Mouse (Mus musculus): Measurements from ENCODE around the gene Zfp655. TPM values are rescaled to one million over a fixed set of nuclear protein-coding genes. Genes with fewer than 3 reads are reported as not detected.
A peak's percentile ranks its signal among the peaks of the same experiment; 100 is the strongest.
"Not testable (repeated sequence)": the region's sequence is repeated elsewhere in the genome, so short reads cannot be mapped to it uniquely, and the experiment has no call there.

The Zfp655 gene
- polyA plus RNA-seq, 1 experiment from 2014 or later, result 18.0 TPM

DNA sequence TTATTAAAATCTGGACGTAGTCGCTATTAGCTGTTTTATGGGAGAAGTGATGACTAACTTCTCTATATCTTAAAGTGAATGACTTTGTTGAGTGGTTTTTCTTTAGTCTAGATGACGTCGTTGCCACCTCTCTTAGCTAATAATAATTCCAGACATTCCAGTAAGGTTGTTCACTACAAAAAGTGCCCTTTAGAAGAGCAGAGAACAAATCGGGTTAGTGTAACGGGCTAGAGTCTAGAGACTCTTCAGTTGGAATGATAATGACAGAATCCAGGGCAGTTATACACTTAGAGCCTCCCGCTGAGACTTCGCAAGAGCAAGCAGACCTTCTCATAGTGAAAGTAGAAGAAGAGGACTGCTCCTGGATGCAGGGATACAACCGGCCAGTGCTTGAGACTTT, 26.5 kb upstream of the Zfp655 start:
- 19% methylated on average over 9 of the region's 9 CpGs for WGBS (ENCODE audit: insufficient replicate concordance)
- Histone ChIP-seq H3K9ac (peak overlapping the region; percentile 60), H3K4me3 (replicated peaks) (peak overlapping the region; percentile 69), H3K4me2 (peak overlapping the region; percentile 86), H3K27ac (replicated peaks) (peak overlapping the region; percentile 41), H3K9me3 (replicated peaks) (no peaks in the 10 kb centered on the region), H3K36me3 (replicated peaks) (peaks cover 26% of the 10 kb centered on the region), H3K4me1 (replicated peaks) (peaks cover 48% of the 10 kb centered on the region), H3K27me3 (no peaks in the 10 kb centered on the region)
- no peak for ATAC-seq (ENCODE audit: insufficient read depth)

DNA sequence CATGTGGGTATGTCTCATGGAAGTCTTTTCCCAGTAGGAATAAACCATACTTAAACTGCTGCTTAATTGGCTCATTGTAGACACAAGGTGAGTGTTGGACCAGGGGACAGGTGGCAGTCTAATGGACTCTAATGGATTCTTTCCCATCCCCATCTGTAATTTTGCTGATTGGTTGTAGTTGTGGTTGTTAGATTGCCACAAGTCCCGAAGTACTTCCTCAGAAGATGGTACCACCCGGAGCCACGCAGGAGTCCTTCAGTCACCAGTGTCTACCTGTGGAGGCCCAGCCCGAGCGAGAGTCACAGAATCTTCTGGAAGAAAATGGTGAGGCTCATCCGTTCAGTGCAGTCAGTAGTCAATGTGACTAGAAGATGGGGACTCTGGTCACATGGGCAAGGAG, 24.1 kb upstream of the Zfp655 start:
- no peak overlapping the region for H3K9ac ChIP-seq
- WGBS (ENCODE audit: insufficient replicate concordance), result 81% methylated on average over 6 of the region's 6 CpGs
- ATAC-seq (ENCODE audit: insufficient read depth), result no peak
- H3K4me3 ChIP-seq (replicated peaks), result no peak overlapping the region
- H3K27me3 ChIP-seq, result no peaks in the 10 kb centered on the region
- H3K4me2 ChIP-seq, result no peak overlapping the region
- peaks cover 30% of the 10 kb centered on the region for H3K4me1 ChIP-seq (replicated peaks)
- H3K9me3 ChIP-seq (replicated peaks), result no peaks in the 10 kb centered on the region
- H3K36me3 ChIP-seq (replicated peaks), result peaks cover 48% of the 10 kb centered on the region
- no peak overlapping the region for H3K27ac ChIP-seq (replicated peaks)

DNA sequence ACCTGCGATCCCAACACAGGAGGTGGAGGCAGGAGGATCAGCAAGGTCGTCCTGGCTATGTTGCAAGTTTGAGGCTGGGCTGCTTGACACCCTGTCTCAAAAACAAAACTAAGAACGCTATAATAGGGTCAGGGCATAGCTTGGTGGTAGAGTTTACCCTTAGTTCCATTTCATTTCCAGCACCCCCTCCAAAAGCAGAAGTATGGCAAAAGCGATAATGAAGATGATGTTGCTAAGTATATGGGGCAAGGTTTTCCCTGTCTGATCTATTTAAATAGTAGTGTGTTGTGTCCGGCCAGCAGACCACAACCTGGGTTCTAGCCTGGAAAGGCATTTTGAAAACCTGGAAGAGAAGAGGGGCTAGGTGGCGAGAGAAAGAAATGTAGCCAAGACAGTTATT, 23.6 kb upstream of the Zfp655 start:
- 71% methylated on average over 6 of the region's 6 CpGs for WGBS (ENCODE audit: insufficient replicate concordance)
- Histone ChIP-seq H3K27ac (replicated peaks) (no peak overlapping the region), H3K36me3 (replicated peaks) (peaks cover 51% of the 10 kb centered on the region), H3K27me3 (no peaks in the 10 kb centered on the region), H3K9me3 (replicated peaks) (no peaks in the 10 kb centered on the region), H3K4me1 (replicated peaks) (peaks cover 24% of the 10 kb centered on the region), H3K9ac (no peak overlapping the region), H3K4me2 (no peak overlapping the region), H3K4me3 (replicated peaks) (no peak overlapping the region)
- no peak for ATAC-seq (ENCODE audit: insufficient read depth)

DNA sequence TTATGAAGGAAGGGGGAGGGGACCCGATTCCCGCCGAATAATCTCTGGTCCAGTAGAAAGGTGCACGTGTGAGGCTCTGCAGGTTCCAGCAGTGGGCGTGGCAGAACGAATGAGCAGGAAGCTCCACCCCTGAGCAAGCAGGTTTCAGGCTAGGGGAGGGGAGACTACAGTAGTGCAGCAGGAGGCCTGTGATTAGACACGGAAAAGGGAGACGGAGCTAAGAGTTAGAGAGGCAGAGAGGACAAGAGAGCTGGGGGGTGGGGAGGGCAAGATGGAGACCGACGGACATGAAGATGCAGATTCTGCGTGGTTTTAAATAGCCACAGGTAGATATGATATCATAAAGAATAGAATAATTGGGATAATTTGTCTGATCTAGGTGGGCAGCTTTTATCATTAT, 23.1 kb upstream of the Zfp655 start:
- H3K4me2 ChIP-seq; H3K9me3 ChIP-seq (replicated peaks); H3K9ac ChIP-seq; H3K27ac ChIP-seq (replicated peaks); H3K4me3 ChIP-seq (replicated peaks); H3K27me3 ChIP-seq; ATAC-seq (ENCODE audit: insufficient read depth): not testable (repeated sequence)
- H3K36me3 ChIP-seq (replicated peaks), result peaks cover 54% of the 10 kb centered on the region
- peaks cover 20% of the 10 kb centered on the region for H3K4me1 ChIP-seq (replicated peaks)
- WGBS (ENCODE audit: insufficient replicate concordance), result 60% methylated on average over 11 of the region's 11 CpGs

DNA sequence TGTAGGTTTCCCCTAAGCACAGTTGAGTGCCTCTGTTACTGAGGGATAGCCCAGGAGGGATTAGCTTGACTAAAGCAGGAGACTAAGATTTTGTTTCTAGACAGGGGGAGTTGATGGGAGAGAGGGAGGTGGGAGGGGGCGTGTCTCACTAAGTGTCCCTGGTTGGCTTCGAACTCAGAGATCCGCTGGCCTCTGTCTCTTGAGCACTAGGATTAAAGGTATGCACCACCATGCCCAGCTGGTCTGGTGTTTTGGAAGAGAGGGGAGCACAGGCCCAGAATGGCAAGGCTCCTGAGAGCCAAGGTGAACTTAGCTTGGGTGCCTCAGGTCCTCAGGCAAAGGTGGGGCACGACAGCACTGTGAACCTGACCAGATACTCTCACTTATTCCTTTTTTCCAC, 20.2 kb upstream of the Zfp655 start:
- H3K27ac ChIP-seq (replicated peaks), result no peak overlapping the region
- H3K4me2 ChIP-seq, result no peak overlapping the region
- H3K9me3 ChIP-seq (replicated peaks), result no peaks in the 10 kb centered on the region
- WGBS (ENCODE audit: insufficient replicate concordance), result 84% methylated on average over 4 of the region's 4 CpGs
- no peak overlapping the region for H3K9ac ChIP-seq
- ATAC-seq (ENCODE audit: insufficient read depth), result no peak
- no peak overlapping the region for H3K4me3 ChIP-seq (replicated peaks)
- no peaks in the 10 kb centered on the region for H3K27me3 ChIP-seq
- H3K36me3 ChIP-seq (replicated peaks), result peaks cover 66% of the 10 kb centered on the region
- no peaks in the 10 kb centered on the region for H3K4me1 ChIP-seq (replicated peaks)

DNA sequence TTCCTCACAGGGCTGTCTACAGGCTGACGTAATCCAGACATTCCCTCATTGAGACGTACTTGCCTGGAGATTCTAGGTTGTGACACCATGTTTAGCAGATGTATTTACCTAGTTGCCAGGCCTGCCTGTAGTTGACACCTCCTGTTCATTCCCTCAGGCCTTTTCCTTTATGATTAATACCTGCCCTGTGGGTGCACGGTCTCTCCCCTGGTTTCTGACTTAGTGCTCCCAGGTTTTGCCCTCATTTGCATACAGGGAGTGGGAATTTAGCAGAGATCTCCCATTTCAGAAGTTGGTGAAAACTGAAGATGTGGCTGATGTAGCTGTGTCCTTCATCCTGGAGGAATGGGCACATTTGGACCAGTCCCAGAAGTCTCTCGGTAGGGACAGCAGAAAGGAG, 19.3 kb upstream of the Zfp655 start:
- Histone ChIP-seq H3K27me3 (no peaks in the 10 kb centered on the region), H3K27ac (replicated peaks) (no peak overlapping the region), H3K4me3 (replicated peaks) (no peak overlapping the region), H3K4me1 (replicated peaks) (no peaks in the 10 kb centered on the region), H3K4me2 (no peak overlapping the region), H3K9me3 (replicated peaks) (no peaks in the 10 kb centered on the region), H3K36me3 (replicated peaks) (peaks cover 59% of the 10 kb centered on the region), H3K9ac (no peak overlapping the region)
- 76% methylated on average over 4 of the region's 4 CpGs for WGBS (ENCODE audit: insufficient replicate concordance)
- ATAC-seq (ENCODE audit: insufficient read depth), result no peak

DNA sequence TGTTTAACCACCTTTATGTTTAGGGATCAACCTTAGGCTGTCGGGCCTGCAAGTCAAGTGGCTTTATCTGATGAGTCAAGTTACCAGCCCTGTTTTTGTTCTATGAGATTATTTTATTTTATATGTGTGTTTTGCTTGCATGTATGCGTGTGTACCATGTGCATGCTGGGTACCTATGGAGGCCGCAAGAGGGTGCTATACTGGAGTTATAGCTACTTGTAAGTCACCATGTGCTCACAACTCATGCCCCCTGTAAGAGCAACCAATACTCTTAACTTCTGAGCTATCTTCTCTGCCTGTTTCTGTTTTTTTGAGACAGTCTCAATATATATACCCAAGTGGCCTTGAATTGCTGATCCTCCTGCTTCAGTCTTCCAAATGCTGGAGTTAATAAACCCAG, 18.0 kb upstream of the Zfp655 start:
- no peak overlapping the region for H3K9ac ChIP-seq
- H3K36me3 ChIP-seq (replicated peaks), result peaks cover 57% of the 10 kb centered on the region
- no peaks in the 10 kb centered on the region for H3K4me1 ChIP-seq (replicated peaks)
- no peak for ATAC-seq (ENCODE audit: insufficient read depth)
- H3K27ac ChIP-seq (replicated peaks), result no peak overlapping the region
- H3K9me3 ChIP-seq (replicated peaks), result no peaks in the 10 kb centered on the region
- no peak overlapping the region for H3K4me3 ChIP-seq (replicated peaks)
- 76% methylated on average over 3 of the region's 3 CpGs for WGBS (ENCODE audit: insufficient replicate concordance)
- H3K27me3 ChIP-seq, result no peaks in the 10 kb centered on the region
- H3K4me2 ChIP-seq, result no peak overlapping the region

DNA sequence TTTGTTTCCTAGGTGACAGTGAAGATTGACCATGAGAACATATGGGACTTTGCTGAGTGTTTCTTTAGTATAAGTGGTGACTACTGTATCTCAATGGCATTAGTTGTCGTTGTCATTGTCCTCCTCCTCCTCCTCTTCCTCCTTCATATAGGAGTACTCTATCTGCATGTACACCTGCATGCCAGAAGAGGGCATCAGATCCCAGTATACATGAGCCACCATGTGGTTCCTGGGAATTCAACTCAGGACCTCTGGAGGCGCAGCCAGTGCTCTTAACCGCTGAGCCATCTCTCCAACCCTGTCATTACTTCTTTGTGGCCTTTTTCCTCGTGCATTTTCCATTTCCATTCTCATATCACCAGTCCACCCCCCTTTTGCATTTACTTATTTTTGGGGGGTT, 16.8 kb upstream of the Zfp655 start:
- Histone ChIP-seq H3K9ac (no peak overlapping the region), H3K4me1 (replicated peaks) (no peaks in the 10 kb centered on the region), H3K9me3 (replicated peaks) (no peaks in the 10 kb centered on the region), H3K4me2 (no peak overlapping the region), H3K36me3 (replicated peaks) (peaks cover 56% of the 10 kb centered on the region), H3K27me3 (no peaks in the 10 kb centered on the region), H3K27ac (replicated peaks) (no peak overlapping the region), H3K4me3 (replicated peaks) (no peak overlapping the region)
- WGBS (ENCODE audit: insufficient replicate concordance), result 61% methylated on average over 4 of the region's 4 CpGs
- ATAC-seq (ENCODE audit: insufficient read depth), result no peak

DNA sequence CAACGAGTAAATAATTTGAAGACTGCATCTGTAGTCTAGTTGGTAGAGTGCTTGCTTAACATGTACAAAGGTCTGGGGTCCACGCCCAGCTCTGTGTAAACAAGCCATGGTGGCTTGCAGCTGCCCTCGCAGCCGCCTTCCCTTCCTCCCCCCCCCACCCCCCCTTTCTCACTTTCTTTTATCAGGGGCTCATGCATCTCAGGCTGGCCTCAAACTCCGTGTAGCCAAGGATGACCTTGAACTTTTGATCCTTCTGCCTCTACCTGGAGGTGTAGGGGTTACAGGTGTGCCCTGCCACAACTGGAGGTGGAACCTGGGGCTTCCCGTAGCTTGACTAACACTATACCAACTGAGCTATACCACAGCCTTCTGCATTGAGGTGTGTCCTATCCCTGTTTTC, 13.8 kb upstream of the Zfp655 start:
- 63% methylated on average over 6 of the region's 6 CpGs for WGBS (ENCODE audit: insufficient replicate concordance)

DNA sequence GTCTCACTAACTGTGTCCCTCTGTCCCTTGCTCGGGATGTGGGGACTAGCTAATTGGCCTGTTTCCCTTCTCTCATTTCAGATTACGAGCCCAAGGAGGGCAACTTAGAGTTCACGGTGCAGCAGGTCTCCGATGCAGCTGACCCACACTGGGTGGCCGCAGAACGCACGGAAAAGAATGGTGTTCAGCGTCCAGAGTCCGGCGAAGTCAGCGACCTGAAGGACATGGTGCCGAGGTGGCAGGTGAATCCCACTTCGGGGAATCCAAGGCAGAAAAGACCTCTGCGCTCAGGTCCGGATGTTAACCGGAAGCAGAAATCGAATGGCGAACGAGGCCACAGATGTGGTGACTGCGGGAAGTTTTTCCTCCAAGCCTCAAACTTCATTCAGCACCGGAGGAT, 13.3 kb upstream of the Zfp655 start:
- Histone ChIP-seq H3K27ac (replicated peaks) (no peak overlapping the region), H3K4me3 (replicated peaks) (no peak overlapping the region), H3K4me1 (replicated peaks) (no peaks in the 10 kb centered on the region; the same call in 1 of the 2 replicates), H3K9me3 (replicated peaks) (no peaks in the 10 kb centered on the region), H3K27me3 (no peaks in the 10 kb centered on the region), H3K4me2 (no peak overlapping the region), H3K9ac (no peak overlapping the region), H3K36me3 (replicated peaks) (peaks cover 46% of the 10 kb centered on the region)
- WGBS (ENCODE audit: insufficient replicate concordance), result 87% methylated on average over 21 of the region's 21 CpGs
- no peak for ATAC-seq (ENCODE audit: insufficient read depth)

More for the DNA sequence above, 13.8 kb upstream of the Zfp655 start:
- Histone ChIP-seq H3K4me3 (replicated peaks) (no peak overlapping the region), H3K4me1 (replicated peaks) (no peaks in the 10 kb centered on the region; the same call in 1 of the 2 replicates), H3K36me3 (replicated peaks) (peaks cover 47% of the 10 kb centered on the region), H3K4me2 (no peak overlapping the region), H3K27me3 (no peaks in the 10 kb centered on the region), H3K9ac (no peak overlapping the region), H3K9me3 (replicated peaks) (no peaks in the 10 kb centered on the region), H3K27ac (replicated peaks) (no peak overlapping the region)
- no peak for ATAC-seq (ENCODE audit: insufficient read depth)

DNA sequence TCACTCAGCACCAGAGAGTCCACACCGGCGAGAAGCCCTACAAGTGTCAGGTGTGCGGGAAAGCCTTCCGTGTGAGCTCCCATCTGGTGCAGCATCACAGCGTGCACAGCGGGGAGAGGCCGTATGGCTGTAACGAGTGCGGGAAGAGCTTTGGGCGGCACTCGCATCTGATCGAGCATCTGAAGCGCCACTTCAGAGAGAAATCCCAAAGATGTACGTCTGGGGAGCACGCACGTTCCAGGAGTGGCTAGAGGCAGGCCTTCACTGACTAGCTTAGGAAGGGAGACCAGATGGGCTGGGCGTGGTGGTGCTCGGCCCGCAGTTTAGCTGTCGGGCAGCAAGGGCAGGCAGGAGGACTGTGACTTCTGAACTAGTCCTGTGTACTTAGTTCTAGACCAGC, 12.8 kb upstream of the Zfp655 start:
- no peak for ATAC-seq (ENCODE audit: insufficient read depth)
- no peak overlapping the region for H3K9ac ChIP-seq
- peaks cover 42% of the 10 kb centered on the region for H3K36me3 ChIP-seq (replicated peaks)
- no peaks in the 10 kb centered on the region for H3K27me3 ChIP-seq
- H3K9me3 ChIP-seq (replicated peaks), result no peaks in the 10 kb centered on the region
- 91% methylated on average over 20 of the region's 20 CpGs for WGBS (ENCODE audit: insufficient replicate concordance)
- no peak overlapping the region for H3K27ac ChIP-seq (replicated peaks)
- no peak overlapping the region for H3K4me3 ChIP-seq (replicated peaks)
- H3K4me1 ChIP-seq (replicated peaks), result no peaks in the 10 kb centered on the region; the same call in 1 of the 2 replicates
- H3K4me2 ChIP-seq, result no peak overlapping the region

DNA sequence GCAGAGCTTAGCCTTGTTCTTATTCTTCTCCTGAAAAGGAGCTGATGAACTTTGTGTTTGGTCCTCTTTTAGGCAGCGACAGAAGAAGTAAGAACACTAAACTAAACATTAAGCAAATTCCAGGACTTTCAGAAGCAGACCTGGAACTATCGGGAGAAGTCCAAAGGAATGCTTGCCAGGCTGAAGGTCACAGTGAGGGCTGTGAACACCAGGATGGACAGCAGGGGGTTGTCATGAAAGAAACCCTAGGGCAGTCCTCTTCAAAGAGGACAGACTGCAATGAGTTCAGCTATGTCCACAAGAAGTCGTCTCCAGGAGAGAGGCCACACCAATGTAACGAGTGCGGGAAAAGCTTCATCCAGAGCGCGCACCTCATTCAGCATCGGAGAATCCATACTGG, 11.5 kb upstream of the Zfp655 start:
- no peak overlapping the region for H3K9ac ChIP-seq
- no peaks in the 10 kb centered on the region; the same call in 1 of the 2 replicates for H3K4me1 ChIP-seq (replicated peaks)
- no peak overlapping the region for H3K27ac ChIP-seq (replicated peaks)
- 86% methylated on average over 8 of the region's 8 CpGs for WGBS (ENCODE audit: insufficient replicate concordance)
- H3K4me2 ChIP-seq, result no peak overlapping the region
- H3K27me3 ChIP-seq, result no peaks in the 10 kb centered on the region
- no peak for ATAC-seq (ENCODE audit: insufficient read depth)
- no peaks in the 10 kb centered on the region for H3K9me3 ChIP-seq (replicated peaks)
- H3K36me3 ChIP-seq (replicated peaks), result peaks cover 37% of the 10 kb centered on the region
- no peak overlapping the region for H3K4me3 ChIP-seq (replicated peaks)
